Mouse (Mus musculus) hindlimb bud, embryonic 11.5 days (tissue): ENCODE data around the gene Abhd14b.
"Not testable (repeated sequence)": the region's sequence is repeated elsewhere in the genome, so short reads cannot be mapped to it uniquely, and the experiment has no call there.

ENCODE experiments used
- DNase-seq: peaks from one replicate; pipeline ENCODE4 v3.0.0-alpha.2; 2012; ENCODE audit warnings: low read depth, low spot score; ENCODE audit errors: extremely low spot score

Abhd14b gene

GRCm38 (mm10) chr9:106475663-106476001, 28.4 kb downstream of the Abhd14b start, which contains the start of gene Rrp9:
TSS of gene Rrp9 (plus strand) at chr9:106475963.
- no peak for DNase-seq

GRCm38 (mm10) chr9:106476002-106476923, 29.0 kb downstream of the Abhd14b start:
- no peak for DNase-seq

- peak; percentile 94 for DNase-seq
Measured at GRCm38 (mm10) chr9:106476924-106477484, 29.7 kb downstream of the Abhd14b start, which contains the start of gene Parp3. TSS of gene Parp3 (minus strand) at chr9:106476949.

- DNase-seq: no peak
Measured at GRCm38 (mm10) chr9:106477649-106478048, 30.4 kb downstream of the Abhd14b start.

- DNase-seq: no peak
Measured at GRCm38 (mm10) chr9:106478101-106478500, 30.8 kb downstream of the Abhd14b start.

GRCm38 (mm10) chr9:106480541-106480940, 33.3 kb downstream of the Abhd14b start:
- DNase-seq: no peak

GRCm38 (mm10) chr9:106481075-106481474, 33.8 kb downstream of the Abhd14b start:
- DNase-seq: no peak

- DNase-seq: no peak
Measured at GRCm38 (mm10) chr9:106481676-106482075, 34.4 kb downstream of the Abhd14b start.

- DNase-seq: no peak
Measured at GRCm38 (mm10) chr9:106482578-106483115, 35.4 kb downstream of the Abhd14b start.

- no peak for DNase-seq
Measured at GRCm38 (mm10) chr9:106483136-106483535, 35.9 kb downstream of the Abhd14b start.

GRCm38 (mm10) chr9:106483606-106484005, 36.3 kb downstream of the Abhd14b start:
- DNase-seq: no peak

- no peak for DNase-seq
Measured at GRCm38 (mm10) chr9:106485076-106485475, 37.8 kb downstream of the Abhd14b start.

- not testable (repeated sequence) for DNase-seq
Measured at GRCm38 (mm10) chr9:106487602-106488001, 40.3 kb downstream of the Abhd14b start.

GRCm38 (mm10) chr9:106499667-106500066, 52.4 kb downstream of the Abhd14b start, which contains the start of gene Iqcf1:
TSS of gene Iqcf1 (plus strand) at chr9:106499967.
- no peak for DNase-seq

GRCm38 (mm10) chr9:106501846-106502245, 54.6 kb downstream of the Abhd14b start:
- no peak for DNase-seq
